Mouse (Mus musculus) urinary bladder, postnatal 10 days (tissue): ENCODE measurements around the gene Hist2h3b.

Source experiments
- DNase-seq: peaks from one replicate; pipeline ENCODE4 v3.0.0; 2022; ENCODE audit warnings: low spot score

Hist2h3b gene

GRCm38 (mm10) chr3:96299562-96299961 lies 31.1 kb downstream of the Hist2h3b start:
- no peak for DNase-seq

GRCm38 (mm10) chr3:96300706-96301529 lies 32.5 kb downstream of the Hist2h3b start:
- DNase-seq, result no peak

GRCm38 (mm10) chr3:96302076-96302475 lies 33.6 kb downstream of the Hist2h3b start:
- DNase-seq, result no peak

GRCm38 (mm10) chr3:96306506-96306905 lies 38.1 kb downstream of the Hist2h3b start:
- DNase-seq, result no peak

GRCm38 (mm10) chr3:96309441-96309840 lies 41.0 kb downstream of the Hist2h3b start:
- no peak for DNase-seq

- no peak for DNase-seq
Measured at GRCm38 (mm10) chr3:96312341-96313098, 44.1 kb downstream of the Hist2h3b start.
